Mouse (Mus musculus) thymus, adult 2 months (tissue): ENCODE results near the gene Ralgps2. TPM values are rescaled to one million over a fixed set of nuclear protein-coding genes. Genes with fewer than 3 reads are reported as not detected.

Experiments
- DNase-seq: peaks from one replicate; pipeline ENCODE4 v3.0.0; 2021
- H3K27ac ChIP-seq: fragments of 200-500 bp; 2 replicates; pipeline ENCODE4 v1.5.1; 2012; ENCODE audit warnings: low read length, control low read depth; ENCODE audit not compliant: control insufficient read depth, insufficient read depth
- H3K27me3 ChIP-seq: fragments of 200-500 bp; 2 replicates; pipeline ENCODE4 v1.6.1; 2012; ENCODE audit warnings: mild to moderate bottlenecking, low read length, moderate library complexity, mixed read lengths; ENCODE audit not compliant: control insufficient read depth, insufficient read depth
- H3K36me3 ChIP-seq: fragments of 200-500 bp; 2 replicates; pipeline ENCODE4 v1.6.1; 2012; ENCODE audit warnings: mild to moderate bottlenecking, low read length, moderate library complexity; ENCODE audit not compliant: control insufficient read depth, insufficient read depth
- H3K4me1 ChIP-seq: fragments of 200-500 bp; replicated peaks from 2 replicates; pipeline ENCODE4 v1.6.1; 2012; ENCODE audit warnings: low read length; ENCODE audit not compliant: control insufficient read depth, insufficient read depth
- H3K4me3 ChIP-seq: fragments of 200-500 bp; 2 replicates; pipeline ENCODE4 v1.5.1; 2012; ENCODE audit warnings: mild to moderate bottlenecking, low read length, control low read depth, moderate library complexity; ENCODE audit not compliant: control insufficient read depth, insufficient read depth
- CTCF ChIP-seq: fragments of 200-500 bp; IDR thresholded peaks from 2 replicates; pipeline ENCODE4 v1.5.1; 2012; ENCODE audit warnings: mild to moderate bottlenecking, control low read depth, low read length, moderate library complexity, borderline replicate concordance; ENCODE audit not compliant: control insufficient read depth, poor library complexity, insufficient read depth; ENCODE audit errors: extremely low read depth
- POLR2A ChIP-seq: fragments of 200-500 bp; IDR thresholded peaks from 2 replicates; pipeline ENCODE4 v1.6.1; 2012; ENCODE audit warnings: mild to moderate bottlenecking, low read length, control low read depth, moderate library complexity; ENCODE audit not compliant: control insufficient read depth, poor library complexity, insufficient read depth; ENCODE audit errors: extremely low read depth
- WGBS: fragments of 180-500 bp; shearing (Covaris S2); methylation state at CpG from one replicate; pipeline ENCODE4 v1.1.7; 2018; 5-methylcytosine and 5-hydroxymethylcytosine counted together
- polyA plus RNA-seq: library from polyadenylated mRNA; depleted of rRNA; stranded (reverse); fragments of >200 nt; gene quantifications from 2 replicates; pipeline ENCODE4 v1.2.3, GENCODE M21; 2012

Gene Ralgps2
- polyA plus RNA-seq, 1 experiment = 25.2 TPM

DNA sequence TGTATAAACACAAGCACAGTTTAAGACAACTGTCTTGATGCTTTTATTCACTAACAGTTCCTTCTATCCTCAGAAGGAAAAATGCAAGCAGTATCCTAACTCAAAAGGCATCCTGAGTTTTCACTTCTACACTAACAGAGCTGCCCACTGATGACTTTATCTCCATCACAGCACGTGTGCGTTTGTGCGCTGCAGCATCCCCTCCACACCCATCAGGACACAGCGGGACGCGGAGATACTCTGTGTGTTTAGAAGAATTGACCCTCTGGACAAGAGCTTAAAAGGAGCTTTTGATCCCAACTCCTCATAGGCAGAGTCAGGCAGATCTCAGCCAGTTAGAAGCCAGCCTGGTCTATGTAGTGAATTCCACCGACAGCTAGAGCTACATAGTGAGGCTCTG lies 2.0 kb downstream of the Ralgps2 start:
- Histone ChIP-seq H3K27me3 (no peaks in the 10 kb centered on the region), H3K36me3 (no peaks in the 10 kb centered on the region), H3K27ac (no peak overlapping the region), H3K4me3 (peak overlapping the region; percentile 3; the same call in 1 of the 2 replicates), H3K4me1 (peaks cover 12% of the 10 kb centered on the region)
- 91% methylated on average over 7 of the region's 7 CpGs for WGBS
- DNase-seq = no peak
- TF ChIP-seq POLR2A (no peak), CTCF (no peak)

DNA sequence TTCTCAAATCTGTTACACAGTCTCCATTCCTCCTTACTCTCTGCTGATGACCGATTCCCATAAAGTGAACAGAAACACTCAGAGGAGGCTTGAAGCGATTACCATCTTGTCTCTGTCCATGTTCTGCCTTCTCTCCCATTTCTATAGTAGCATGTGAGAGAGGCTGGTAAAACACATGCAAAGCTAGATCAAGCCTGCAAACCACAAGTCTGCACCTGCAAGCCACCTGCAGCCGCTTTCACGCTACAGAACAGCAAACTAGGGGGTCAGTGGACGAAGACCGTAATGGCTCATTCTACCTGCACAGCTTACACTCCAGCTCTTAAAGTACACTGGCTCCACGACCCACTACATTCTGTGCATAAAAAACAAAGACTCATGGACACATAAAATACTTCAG lies 5.7 kb downstream of the Ralgps2 start:
- Histone ChIP-seq H3K4me1 (peaks cover 29% of the 10 kb centered on the region), H3K36me3 (no peaks in the 10 kb centered on the region), H3K27me3 (no peaks in the 10 kb centered on the region), H3K27ac (peak overlapping the region; percentile 94), H3K4me3 (no peak overlapping the region)
- 12% methylated on average over 7 of the region's 7 CpGs for WGBS
- no peak for TF ChIP-seq CTCF
- TF ChIP-seq POLR2A = no peak
- DNase-seq = peak; percentile 73

DNA sequence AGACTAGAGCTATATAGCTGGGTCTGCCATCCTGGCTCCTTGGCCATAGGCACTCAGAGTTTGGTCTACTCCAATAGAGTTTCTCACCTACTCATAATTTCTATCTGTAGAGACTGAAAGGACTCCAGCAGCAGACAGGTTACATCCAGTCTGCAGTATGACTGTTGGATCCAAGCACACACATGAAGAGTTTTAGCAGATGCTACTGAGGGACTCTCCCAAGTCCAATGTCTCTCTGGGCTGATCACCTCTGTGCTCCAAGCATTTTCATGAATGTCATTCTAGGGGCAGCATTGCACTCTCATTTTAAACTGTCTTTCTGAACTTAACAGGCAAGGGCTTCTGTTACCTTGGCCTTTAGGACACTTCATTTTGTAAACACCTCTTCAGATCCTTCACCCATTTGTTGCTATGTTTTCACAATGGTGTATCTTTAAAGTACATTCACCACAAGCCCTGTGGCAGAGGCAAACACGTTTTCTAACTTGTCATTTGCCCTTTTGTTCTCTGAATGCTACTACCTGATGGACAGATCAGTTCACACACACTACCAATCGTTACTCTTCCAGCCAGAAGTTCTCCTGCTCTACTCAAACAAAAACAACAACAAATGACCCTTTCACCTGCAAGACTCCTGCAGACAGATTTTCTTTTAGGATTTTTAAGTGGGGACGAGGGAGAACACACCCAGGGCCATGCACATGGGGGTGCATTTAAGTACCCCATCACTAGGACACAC lies 7.2 kb downstream of the Ralgps2 start:
- Histone ChIP-seq H3K36me3 (no peaks in the 10 kb centered on the region), H3K27me3 (no peaks in the 10 kb centered on the region), H3K27ac (peak overlapping the region; percentile 94), H3K4me1 (peaks cover 29% of the 10 kb centered on the region), H3K4me3 (no peak overlapping the region)
- DNase-seq = no peak
- WGBS = 66% methylated on average over 3 of the region's 3 CpGs
- TF ChIP-seq CTCF = no peak
- no peak for TF ChIP-seq POLR2A

DNA sequence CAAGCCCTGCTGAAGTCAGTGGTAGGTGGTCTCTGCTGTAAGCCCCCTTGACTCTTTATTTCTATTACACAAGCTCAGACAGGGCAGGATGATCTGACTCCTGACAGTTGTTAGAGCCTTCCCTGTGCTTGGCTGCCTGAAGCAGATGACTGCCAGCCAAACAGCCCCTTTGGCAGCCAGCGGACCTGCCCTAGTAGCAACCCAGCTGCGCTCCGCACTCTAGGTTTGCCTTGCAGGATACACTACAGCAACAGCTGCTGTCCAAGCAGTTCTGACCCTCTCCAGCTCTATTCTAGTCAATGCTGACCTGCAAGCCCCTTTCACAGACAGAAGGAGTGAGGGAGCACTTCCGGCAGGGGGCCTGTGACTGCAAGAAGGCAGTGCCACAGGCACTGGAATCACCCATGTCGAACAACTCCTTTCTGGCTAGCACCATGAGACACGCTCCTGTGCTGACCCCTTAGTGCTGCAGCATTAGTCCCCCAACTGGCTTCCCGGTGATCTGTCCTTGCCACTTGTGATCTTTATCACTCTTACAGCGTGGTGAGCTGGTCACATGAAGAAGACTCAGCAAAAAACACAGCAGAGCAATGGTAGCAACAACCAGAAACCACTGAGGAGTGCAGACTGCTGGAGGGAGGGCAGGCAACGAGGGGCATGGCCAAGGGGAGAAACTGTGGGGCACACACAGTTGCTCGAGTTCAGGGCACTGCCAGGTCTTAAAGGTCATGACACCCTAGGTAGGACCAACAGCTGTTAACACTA lies 8.1 kb downstream of the Ralgps2 start:
- H3K27me3 ChIP-seq = no peaks in the 10 kb centered on the region
- H3K36me3 ChIP-seq = no peaks in the 10 kb centered on the region
- DNase-seq = no peak
- H3K27ac ChIP-seq = peak overlapping the region; percentile 13; the same call in 1 of the 2 replicates
- no peak overlapping the region for H3K4me3 ChIP-seq
- 59% methylated on average over 10 of the region's 10 CpGs for WGBS
- TF ChIP-seq CTCF (no peak), POLR2A (no peak)
- peaks cover 29% of the 10 kb centered on the region for H3K4me1 ChIP-seq

DNA sequence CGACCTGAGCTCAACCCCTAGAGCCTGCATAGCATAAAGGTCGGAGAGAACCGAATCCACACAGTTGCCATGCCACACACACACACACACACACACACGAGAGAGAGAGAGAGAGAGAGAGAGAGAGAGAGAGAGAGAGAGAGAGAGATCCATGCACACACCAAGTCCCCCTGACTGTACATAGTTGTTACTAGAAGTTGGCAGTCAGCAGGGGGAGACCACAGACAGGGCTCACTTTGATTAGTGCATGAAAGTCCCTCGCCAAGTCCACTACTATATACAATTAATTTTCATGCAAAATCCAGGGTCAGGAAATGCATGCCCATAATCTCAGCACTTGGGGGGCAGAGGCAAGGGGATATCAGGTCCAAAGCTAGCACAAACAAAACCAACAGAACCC lies 9.2 kb downstream of the Ralgps2 start:
- no peak overlapping the region for H3K27ac ChIP-seq
- H3K36me3 ChIP-seq = no peaks in the 10 kb centered on the region
- peaks cover 31% of the 10 kb centered on the region for H3K4me1 ChIP-seq
- H3K4me3 ChIP-seq = no peak overlapping the region
- TF ChIP-seq POLR2A (no peak), CTCF (no peak)
- no peaks in the 10 kb centered on the region for H3K27me3 ChIP-seq
- 66% methylated on average over 5 of the region's 5 CpGs for WGBS
- no peak for DNase-seq

DNA sequence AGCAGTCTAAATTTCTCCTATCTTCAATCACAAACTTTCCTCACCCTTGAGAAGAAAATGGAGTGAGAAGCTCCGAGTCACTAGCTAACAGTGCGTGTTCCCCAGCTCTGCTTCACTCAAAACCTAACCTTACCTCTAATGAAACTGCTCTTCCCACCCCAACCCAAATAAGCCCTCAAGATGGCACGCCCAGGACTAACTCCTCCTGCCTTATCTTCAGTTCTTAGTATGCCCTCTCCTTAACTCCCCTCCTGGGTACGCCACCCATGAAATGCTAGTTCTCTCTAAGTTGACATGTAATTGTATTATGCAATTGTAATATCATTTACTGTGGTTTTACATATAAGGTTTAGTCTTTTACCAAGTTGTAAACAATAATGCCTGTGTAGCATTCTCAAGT lies 11.2 kb downstream of the Ralgps2 start:
- DNase-seq = no peak
- Histone ChIP-seq H3K4me1 (peaks cover 31% of the 10 kb centered on the region), H3K27ac (no peak overlapping the region), H3K36me3 (no peaks in the 10 kb centered on the region), H3K27me3 (no peaks in the 10 kb centered on the region), H3K4me3 (no peak overlapping the region)
- TF ChIP-seq CTCF (no peak), POLR2A (no peak)
- WGBS = 94% methylated on average over 4 of the region's 4 CpGs

DNA sequence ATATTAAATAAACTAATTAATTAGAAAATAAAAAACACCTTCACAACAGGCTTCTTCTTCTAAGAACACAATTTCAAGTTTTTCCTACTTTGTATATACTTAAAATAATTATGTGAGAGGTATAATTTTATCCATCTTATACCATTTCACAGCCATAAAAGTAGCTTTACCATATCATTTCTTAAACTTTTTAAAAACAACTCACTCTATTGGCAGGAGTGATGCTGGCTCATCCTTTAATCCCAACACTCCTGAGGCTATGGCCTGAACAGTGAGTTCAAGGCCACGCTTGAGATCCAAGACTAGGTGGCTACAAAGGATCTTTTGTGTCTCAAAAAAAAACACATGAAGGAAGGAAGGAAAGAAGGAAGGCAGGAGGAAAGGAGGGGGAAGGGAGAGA lies 15.9 kb downstream of the Ralgps2 start:
- DNase-seq = no peak
- no peak for TF ChIP-seq CTCF
- no peak for TF ChIP-seq POLR2A
- Histone ChIP-seq H3K4me3 (no peak overlapping the region), H3K27me3 (no peaks in the 10 kb centered on the region), H3K4me1 (peaks cover 22% of the 10 kb centered on the region), H3K36me3 (no peaks in the 10 kb centered on the region), H3K27ac (no peak overlapping the region)
- WGBS = 90% methylated on average over 1 of the region's 1 CpGs
